ENCODE assay signal across 29 mouse cellular contexts in genomic region chr13:104091734-104092133, GRCm38 (mm10). TPM values are rescaled to one million over a fixed set of nuclear protein-coding genes. Genes with fewer than 3 reads are reported as not detected.
DNase-seq lines count a peak whose midpoint lies in the region; ATAC-seq lines count a peak whose summit lies in the region.
"Had no signal": no experiment of that assay in that cellular context is flagged by ENCODE, and none has a peak within 500 bp of the region (broad histone marks: within the 10 kb centered on the region; RNA-seq: fewer than 3 reads in every experiment).

No protein-coding gene starts in this region.

- H3K36me3 ChIP-seq in splenic B cell, adult 2 months (ENCODE audit: control insufficient read depth, insufficient read depth, low read length, poor library complexity, severe bottlenecking), result no peaks in the 10 kb centered on the region; the same call in 1 of the 2 replicates
- H3K36me3 ChIP-seq: embryonic facial prominence, embryonic 10.5 days; embryonic facial prominence, embryonic 13.5 days; forebrain, embryonic 12.5 days; forebrain, embryonic 15.5 days; heart, embryonic 12.5 days; heart, embryonic 15.5 days; hindbrain, embryonic 10.5 days; hindbrain, embryonic 13.5 days had no signal

- no peak for DNase-seq in frontal cortex, adult 2 months (ENCODE audit: extremely low spot score in 1 of 2, low spot score in 1 of 2)
- DNase-seq in splenic B cell, adult 2 months (ENCODE audit: low read depth, low spot score), result peak; percentile 29
- DNase-seq in thymus, postnatal 14 days, result no peak
- no peak for DNase-seq in layer of hippocampus, adult 11-12 months (ENCODE audit: low spot score)
- DNase-seq: adrenal gland, adult 8-10 months; adrenal gland, postnatal 25 days; B cell, adult 2 months; cerebellum, adult 11-12 months; cerebellum, adult 8-10 months; cerebellum, postnatal 36 days; embryo, embryonic 11 days; gastrocnemius, postnatal 25 days; heart, adult 18-20 months; heart, postnatal 10 days; heart, postnatal 36 days had no signal

- H3K27me3 ChIP-seq in splenic B cell, adult 2 months (ENCODE audit: control insufficient read depth, insufficient read depth, low read length, poor library complexity, severe bottlenecking), result no peaks in the 10 kb centered on the region
- H3K27me3 ChIP-seq: embryonic facial prominence, embryonic 13.5 days; forebrain, embryonic 12.5 days; forebrain, embryonic 15.5 days; heart, embryonic 12.5 days; heart, embryonic 15.5 days; hindbrain, embryonic 13.5 days; Patski had no signal

- 0 out of 2 replicates have a peak, but pooled peaks have one; percentile 5 for ATAC-seq in frontal cortex, adult (ENCODE audit: low TSS enrichment)
- ATAC-seq in activated CD4-positive, CD25-positive, alpha-beta regulatory T cell, adult 4 months, result peak; percentile 56
- ATAC-seq: forebrain, embryonic 15.5 days; hindbrain, embryonic 16.5 days; intestine, postnatal 0 days; Patski had no signal

RNA-seq across cellular contexts. Expression of gene Nln, which starts 17.7 kb away (rescaled TPM):
- 14.6 and 19.0 TPM in 2 replicates for polyA plus RNA-seq in frontal cortex, adult 2 months (2012; rRNA removed)
- 1 to 10 TPM; 6.3 to 8.3 TPM for polyA plus RNA-seq in activated CD4-positive, CD25-positive, alpha-beta regulatory T cell, adult 4 months (2017; shearing (Covaris generic))

RNA-seq across cellular contexts. Expression of gene Sgtb, which starts 17.8 kb away (rescaled TPM):
- polyA plus RNA-seq in frontal cortex, adult 2 months (2012; rRNA removed), result 67.1 and 69.9 TPM in 2 replicates
- polyA plus RNA-seq in activated CD4-positive, CD25-positive, alpha-beta regulatory T cell, adult 4 months (2017; shearing (Covaris generic)), result under 1 TPM; 0.15 to 0.42 TPM
- polyA plus RNA-seq: erythroblast, embryonic 14.5 days had no signal

Comparison
In these comparisons a context has a peak if more than half of its experiments do, and no peak if none do; other contexts are left out.
1. RNA of gene Sgtb, which starts 17.8 kb away (polyA plus RNA-seq): 67.1 to 69.9 TPM in frontal cortex, adult 2 months; 0.15 to 0.42 TPM in activated CD4-positive, CD25-positive, alpha-beta regulatory T cell, adult 4 months; every median in the first group is over 10 times any median in the second.